Mouse (Mus musculus): Measurements from ENCODE around the gene Syn2. TPM values are rescaled to one million over a fixed set of nuclear protein-coding genes. Genes with fewer than 3 reads are reported as not detected.

Gene Syn2
- polyA plus RNA-seq, 1 experiment from 2014 or later = 8.0 TPM

- WGBS = 93% methylated on average over 6 of the region's 6 CpGs
- no peak overlapping the region for H3K9ac ChIP-seq
These were observed 184.1 kb downstream of the Syn2 start for GRCm38 (mm10) chr6:115318811-115319210.

DNA sequence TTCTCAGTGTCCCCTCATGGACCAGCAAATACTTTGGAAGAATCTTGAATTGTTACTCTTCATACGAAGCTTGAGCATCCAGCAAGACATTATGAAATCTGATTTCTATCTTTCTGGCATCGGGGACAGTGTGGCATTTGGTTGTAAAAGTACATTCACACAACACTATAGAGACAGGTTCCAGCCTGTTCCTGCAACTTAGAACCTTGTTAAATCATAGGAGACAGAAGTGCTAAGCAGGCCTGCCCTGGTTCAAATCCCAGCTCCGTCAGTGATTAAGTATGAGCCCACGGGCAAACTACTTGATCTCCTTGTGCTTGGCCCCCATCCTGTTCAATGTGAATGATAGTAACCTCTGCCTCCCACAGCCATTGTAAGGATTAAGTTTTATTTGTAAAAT, 185.0 kb downstream of the Syn2 start:
- H3K4me2 ChIP-seq = no peak overlapping the region
- no peaks in the 10 kb centered on the region for H3K27me3 ChIP-seq
- H3K9ac ChIP-seq = no peak overlapping the region
- no peaks in the 10 kb centered on the region for H3K9me3 ChIP-seq
- H3K27ac ChIP-seq = no peak overlapping the region
- no peak overlapping the region for H3K4me3 ChIP-seq (replicated peaks)
- no peak for ATAC-seq (ENCODE audit: low FRiP score)
- WGBS = 91% methylated on average over 4 of the region's 4 CpGs
- H3K36me3 ChIP-seq (replicated peaks) = no peaks in the 10 kb centered on the region
- no peaks in the 10 kb centered on the region for H3K4me1 ChIP-seq

More at GRCm38 (mm10) chr6:115318811-115319210, 184.1 kb downstream of the Syn2 start:
- no peaks in the 10 kb centered on the region for H3K27me3 ChIP-seq
- no peaks in the 10 kb centered on the region for H3K36me3 ChIP-seq (replicated peaks)
- H3K4me1 ChIP-seq = no peaks in the 10 kb centered on the region
- H3K4me2 ChIP-seq = no peak overlapping the region
- H3K9me3 ChIP-seq = no peaks in the 10 kb centered on the region
- no peak overlapping the region for H3K27ac ChIP-seq
- ATAC-seq (ENCODE audit: low FRiP score) = no peak
- H3K4me3 ChIP-seq (replicated peaks) = no peak overlapping the region

GRCm38 (mm10) chr6:115320927-115321714, 186.4 kb downstream of the Syn2 start:
- Histone ChIP-seq H3K36me3 (replicated peaks) (no peaks in the 10 kb centered on the region), H3K4me1 (no peaks in the 10 kb centered on the region), H3K9ac (no peak overlapping the region), H3K9me3 (no peaks in the 10 kb centered on the region), H3K27ac (no peak overlapping the region), H3K4me3 (replicated peaks) (no peak overlapping the region), H3K4me2 (no peak overlapping the region), H3K27me3 (no peaks in the 10 kb centered on the region)
- 90% methylated on average over 8 of the region's 8 CpGs for WGBS
- ATAC-seq (ENCODE audit: low FRiP score) = no peak

- H3K9me3 ChIP-seq = no peaks in the 10 kb centered on the region
- 61% methylated on average over 6 of the region's 6 CpGs for WGBS
- ATAC-seq (ENCODE audit: low FRiP score) = no peak
- no peak overlapping the region for H3K9ac ChIP-seq
- no peaks in the 10 kb centered on the region for H3K27me3 ChIP-seq
- H3K27ac ChIP-seq = no peak overlapping the region
- no peaks in the 10 kb centered on the region for H3K36me3 ChIP-seq (replicated peaks)
- no peak overlapping the region for H3K4me3 ChIP-seq (replicated peaks)
- no peak overlapping the region for H3K4me2 ChIP-seq
- no peaks in the 10 kb centered on the region for H3K4me1 ChIP-seq
These were observed 187.2 kb downstream of the Syn2 start for GRCm38 (mm10) chr6:115321883-115322351.

DNA sequence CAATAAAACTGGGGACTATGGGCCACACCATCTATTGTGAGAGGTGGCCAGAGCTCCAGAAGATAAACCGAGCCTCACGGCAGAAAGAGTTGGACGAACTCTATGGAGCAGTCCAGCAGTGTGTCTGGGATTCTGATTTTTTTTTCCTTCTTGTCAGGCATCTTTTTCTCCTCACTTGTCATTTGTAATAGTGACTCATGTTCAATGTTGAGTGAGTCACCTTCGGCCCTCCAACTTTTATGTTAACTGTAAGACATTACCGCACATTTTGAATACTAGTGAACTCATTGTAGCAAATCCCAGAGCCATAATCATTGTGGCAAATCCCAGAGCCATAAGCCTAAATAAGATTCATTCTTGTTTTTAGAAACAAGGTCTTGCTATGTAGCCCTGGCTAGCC, 188.3 kb downstream of the Syn2 start:
- H3K9ac ChIP-seq = no peak overlapping the region
- no peaks in the 10 kb centered on the region for H3K9me3 ChIP-seq
- no peaks in the 10 kb centered on the region for H3K27me3 ChIP-seq
- H3K27ac ChIP-seq = no peak overlapping the region
- H3K36me3 ChIP-seq (replicated peaks) = no peaks in the 10 kb centered on the region
- H3K4me3 ChIP-seq (replicated peaks) = no peak overlapping the region
- H3K4me1 ChIP-seq = no peaks in the 10 kb centered on the region
- no peak overlapping the region for H3K4me2 ChIP-seq
- WGBS = 88% methylated on average over 5 of the region's 5 CpGs
- ATAC-seq (ENCODE audit: low FRiP score) = no peak

GRCm38 (mm10) chr6:115330964-115331363, 196.3 kb downstream of the Syn2 start:
- Histone ChIP-seq H3K4me1 (no peaks in the 10 kb centered on the region), H3K4me3 (replicated peaks) (no peak overlapping the region), H3K27me3 (no peaks in the 10 kb centered on the region), H3K9ac (no peak overlapping the region), H3K36me3 (replicated peaks) (no peaks in the 10 kb centered on the region), H3K4me2 (no peak overlapping the region), H3K9me3 (no peaks in the 10 kb centered on the region), H3K27ac (no peak overlapping the region)
- ATAC-seq (ENCODE audit: low FRiP score) = no peak

Small RNA genes lying within 50 kb of the gene (microRNA-seq; reads per million reads assigned to microRNA genes)
- not detected for gene Gm24767

Other genes with a start within 250 kb of the Syn2 start
- 91.2 and 96.1 TPM in 2 replicates for gene Vgll4, start 164.9 kb upstream of the Syn2 start, polyA plus RNA-seq (2016; fragmentation: Nextera tagmentation; extraction: Ambion mirVana)
- gene Tamm41, start 97.0 kb upstream of the Syn2 start, polyA plus RNA-seq (2016; fragmentation: Nextera tagmentation; extraction: Ambion mirVana) = 68.5 and 71.0 TPM in 2 replicates
- not detected in 2 replicates for gene Gm17482, start 92.4 kb downstream of the Syn2 start, polyA plus RNA-seq (2016; fragmentation: Nextera tagmentation; extraction: Ambion mirVana)
- 0.23 and 0.29 TPM in 2 replicates for gene Timp4, start 117.3 kb downstream of the Syn2 start, polyA plus RNA-seq (2016; fragmentation: Nextera tagmentation; extraction: Ambion mirVana)
- gene Pparg, start 226.0 kb downstream of the Syn2 start, polyA plus RNA-seq (2016; fragmentation: Nextera tagmentation; extraction: Ambion mirVana) = not detected in 2 replicates